Mouse (Mus musculus) MEL (cell line): ENCODE results near the gene Sde2. TPM values are rescaled to one million over a fixed set of nuclear protein-coding genes. Genes with fewer than 3 reads are reported as not detected.
A peak's percentile ranks its signal among the peaks of the same experiment; 100 is the strongest.

Experiments
- DNase-seq: peaks from one replicate; pipeline ENCODE4 v3.0.0; 2011; ENCODE audit warnings: low read depth, low spot score
- H3K27ac ChIP-seq: 2 replicates; pipeline ENCODE4 v1.5.1; 2012; ENCODE audit warnings: low read depth, mild to moderate bottlenecking, control low read depth, low read length, moderate library complexity; ENCODE audit not compliant: control insufficient read depth
- H3K27me3 ChIP-seq, 2 experiments: fragments of 150-350 bp in 1 of 2; sonication (generic) in 1 of 2; 2 replicates each; pipeline ENCODE4 v1.6.1; 2012; ENCODE audit warnings: low read length in 2 of 2, mild to moderate bottlenecking in 2 of 2, improper control_type of control experiment in 1 of 2, moderate library complexity in 1 of 2; ENCODE audit not compliant: insufficient read depth in 2 of 2, control insufficient read depth in 1 of 2
- H3K36me3 ChIP-seq, 2 experiments: 2 replicates each; pipeline ENCODE4 v1.6.1; 2012 to 2014; ENCODE audit warnings: low read length in 2 of 2, improper control_type of control experiment in 1 of 2, inconsistent platforms in 1 of 2, mild to moderate bottlenecking in 1 of 2; ENCODE audit not compliant: insufficient read depth in 2 of 2, control insufficient read depth in 1 of 2
- H3K4me1 ChIP-seq, 2 experiments: fragments of 150-350 bp in 1 of 2; sonication (generic) in 1 of 2; 2 replicates each; pipeline ENCODE4 v1.6.1; 2012; ENCODE audit warnings: low read length in 2 of 2, improper control_type of control experiment in 1 of 2, mild to moderate bottlenecking in 1 of 2; ENCODE audit not compliant: insufficient read depth in 2 of 2, control insufficient read depth in 1 of 2
- H3K4me3 ChIP-seq, 2 experiments: fragments of 150-350 bp in 1 of 2; sonication (generic) in 1 of 2; 2 replicates each; pipeline ENCODE4 v1.5.1; 2012; ENCODE audit warnings: low read depth in 2 of 2, low read length in 2 of 2, mild to moderate bottlenecking in 2 of 2, moderate library complexity in 2 of 2, control low read depth in 1 of 2, improper control_type of control experiment in 1 of 2; ENCODE audit not compliant: control insufficient read depth in 1 of 2, insufficient read depth in 1 of 2
- H3K79me2 ChIP-seq: 2 replicates; pipeline ENCODE4 v1.6.1; 2012; ENCODE audit warnings: mild to moderate bottlenecking, low read length, moderate library complexity; ENCODE audit not compliant: control insufficient read depth, poor library complexity, insufficient read depth
- H3K9ac ChIP-seq: 2 replicates; pipeline ENCODE4 v1.6.1; 2012; ENCODE audit warnings: low read depth, mild to moderate bottlenecking, control low read depth, low read length, moderate library complexity; ENCODE audit not compliant: control insufficient read depth, poor library complexity, severe bottlenecking
- H3K9me3 ChIP-seq: fragments of 150-350 bp; sonication (generic); replicated peaks from 2 replicates; pipeline ENCODE4 v1.6.1; 2012; ENCODE audit warnings: mild to moderate bottlenecking, low read length, improper control_type of control experiment, moderate library complexity; ENCODE audit not compliant: insufficient read depth
- BHLHE40 ChIP-seq: IDR thresholded peaks from 2 replicates; pipeline ENCODE4 v1.6.1; 2012; ENCODE audit warnings: low read depth, mild to moderate bottlenecking, inconsistent platforms, low read length, improper control_type of control experiment, borderline replicate concordance
- CHD1 ChIP-seq: IDR thresholded peaks from 2 replicates; pipeline ENCODE4 v1.6.1; 2012; ENCODE audit warnings: low read depth, mild to moderate bottlenecking, inconsistent platforms, low read length, improper control_type of control experiment
- CHD2 ChIP-seq: IDR thresholded peaks from 2 replicates; pipeline ENCODE4 v1.6.1; 2011; ENCODE audit warnings: low read length, improper control_type of control experiment
- CTCF ChIP-seq, 3 experiments: IDR thresholded peaks in 2 of 3; conservative IDR thresholded peaks in 1 of 3; 2 replicates each; pipeline ENCODE4 v1.5.1; 2011 to 2012; ENCODE audit warnings: low read length in 3 of 3, low read depth in 2 of 3, mild to moderate bottlenecking in 2 of 3, improper control_type of control experiment in 1 of 3, inconsistent platforms in 1 of 3, mixed read lengths in 1 of 3, moderate library complexity in 1 of 3; ENCODE audit not compliant: control insufficient read depth in 1 of 3, insufficient read depth in 1 of 3, poor library complexity in 1 of 3, severe bottlenecking in 1 of 3
- E2F4 ChIP-seq: IDR thresholded peaks from 2 replicates; pipeline ENCODE4 v1.6.1; 2011; ENCODE audit warnings: low read depth, low read length, improper control_type of control experiment, borderline replicate concordance
- ELF1 ChIP-seq: IDR thresholded peaks from 2 replicates; pipeline ENCODE4 v1.6.1; 2014; ENCODE audit warnings: low read depth, mild to moderate bottlenecking, inconsistent platforms, low read length, improper control_type of control experiment, moderate library complexity
- EP300 ChIP-seq, 2 experiments: IDR thresholded peaks; 2 replicates each; pipeline ENCODE4 v1.6.1; 2011; ENCODE audit warnings: improper control_type of control experiment in 2 of 2, low read length in 2 of 2, low read depth in 1 of 2, mild to moderate bottlenecking in 1 of 2
- ETS1 ChIP-seq: IDR thresholded peaks from 2 replicates; pipeline ENCODE4 v1.6.1; 2012; ENCODE audit warnings: low read depth, mild to moderate bottlenecking, inconsistent platforms, low read length, improper control_type of control experiment, moderate library complexity
- GABPA ChIP-seq: IDR thresholded peaks from 2 replicates; pipeline ENCODE4 v1.6.1; 2012; ENCODE audit warnings: low read depth, mild to moderate bottlenecking, inconsistent platforms, low read length, improper control_type of control experiment, moderate library complexity
- GATA1 ChIP-seq: IDR thresholded peaks from 2 replicates; pipeline ENCODE4 v1.6.1; 2011; ENCODE audit warnings: low read depth, low read length, improper control_type of control experiment
- HCFC1 ChIP-seq: IDR thresholded peaks from 2 replicates; pipeline ENCODE4 v1.6.1; 2012; ENCODE audit warnings: low read depth, mild to moderate bottlenecking, inconsistent platforms, low read length, improper control_type of control experiment, moderate library complexity
- JUND ChIP-seq: IDR thresholded peaks from 2 replicates; pipeline ENCODE4 v1.6.1; 2011; ENCODE audit warnings: low read depth, mild to moderate bottlenecking, improper control_type of control experiment, low read length
- KAT2A ChIP-seq: conservative IDR thresholded peaks from 2 replicates; pipeline ENCODE4 v1.6.1; 2012; ENCODE audit warnings: low read depth, low read length, improper control_type of control experiment, inconsistent platforms
- MAX ChIP-seq: IDR thresholded peaks from 2 replicates; pipeline ENCODE4 v1.6.1; 2011; ENCODE audit warnings: low read length, improper control_type of control experiment
- MAZ ChIP-seq: IDR thresholded peaks from 2 replicates; pipeline ENCODE4 v1.6.1; 2012; ENCODE audit warnings: low read depth, mild to moderate bottlenecking, inconsistent platforms, low read length, improper control_type of control experiment
- MYB ChIP-seq: IDR thresholded peaks from 2 replicates; pipeline ENCODE4 v1.6.1; 2011; ENCODE audit warnings: mild to moderate bottlenecking, low read depth, low read length, improper control_type of control experiment
- MYC ChIP-seq: IDR thresholded peaks from 2 replicates; pipeline ENCODE4 v1.6.1; 2011; ENCODE audit warnings: low read depth, mild to moderate bottlenecking, low read length, improper control_type of control experiment, moderate library complexity
- NELFE ChIP-seq: IDR thresholded peaks from 2 replicates; pipeline ENCODE4 v1.6.1; 2011; ENCODE audit warnings: low read depth, low read length, improper control_type of control experiment
- POLR2AphosphoS2 ChIP-seq: IDR thresholded peaks from 2 replicates; pipeline ENCODE4 v1.6.1; 2011; ENCODE audit warnings: low read length, improper control_type of control experiment
- POLR2AphosphoS5 ChIP-seq: IDR thresholded peaks from 2 replicates; pipeline ENCODE4 v1.6.1; 2012; ENCODE audit warnings: low read depth, borderline replicate concordance, mild to moderate bottlenecking, inconsistent platforms, low read length, moderate library complexity, mixed read lengths
- RAD21 ChIP-seq: IDR thresholded peaks from 2 replicates; pipeline ENCODE4 v1.6.1; 2011; ENCODE audit warnings: mild to moderate bottlenecking, low read depth, low read length, improper control_type of control experiment
- RCOR1 ChIP-seq: IDR thresholded peaks from 2 replicates; pipeline ENCODE4 v1.6.1; 2012; ENCODE audit warnings: low read depth, mild to moderate bottlenecking, inconsistent platforms, low read length, improper control_type of control experiment
- SIN3A ChIP-seq: IDR thresholded peaks from 2 replicates; pipeline ENCODE4 v1.6.1; 2012; ENCODE audit warnings: low read length, improper control_type of control experiment, inconsistent platforms
- SMC3 ChIP-seq: IDR thresholded peaks from 2 replicates; pipeline ENCODE4 v1.6.1; 2011; ENCODE audit warnings: low read depth, low read length, improper control_type of control experiment
- TAL1 ChIP-seq: IDR thresholded peaks from 2 replicates; pipeline ENCODE4 v1.6.1; 2012; ENCODE audit warnings: mild to moderate bottlenecking, inconsistent platforms, low read length, moderate library complexity, mixed read lengths
- TBP ChIP-seq: IDR thresholded peaks from 2 replicates; pipeline ENCODE4 v1.8.0; 2011; ENCODE audit warnings: low read depth, low read length, improper control_type of control experiment
- TCF12 ChIP-seq: IDR thresholded peaks from 2 replicates; pipeline ENCODE4 v1.6.1; 2014; ENCODE audit warnings: low read depth, mild to moderate bottlenecking, inconsistent platforms, low read length, improper control_type of control experiment, moderate library complexity
- USF1 ChIP-seq: IDR thresholded peaks from 2 replicates; pipeline ENCODE4 v1.6.1; 2014; ENCODE audit warnings: low read depth, mild to moderate bottlenecking, inconsistent platforms, low read length, improper control_type of control experiment, moderate library complexity
- ZC3H11A ChIP-seq: IDR thresholded peaks from 2 replicates; pipeline ENCODE4 v1.6.1; 2012; ENCODE audit warnings: low read depth, mild to moderate bottlenecking, inconsistent platforms, low read length, improper control_type of control experiment
- ZKSCAN1 ChIP-seq: IDR thresholded peaks from 2 replicates; pipeline ENCODE4 v1.6.1; 2012; ENCODE audit warnings: low read depth, mild to moderate bottlenecking, inconsistent platforms, low read length, improper control_type of control experiment, moderate library complexity
- ZMIZ1 ChIP-seq: IDR thresholded peaks from 2 replicates; pipeline ENCODE4 v1.6.1; 2012; ENCODE audit warnings: low read depth, mild to moderate bottlenecking, inconsistent platforms, low read length, improper control_type of control experiment, moderate library complexity
- ZNF384 ChIP-seq: IDR thresholded peaks from 2 replicates; pipeline ENCODE4 v1.6.1; 2012; ENCODE audit warnings: low read depth, mild to moderate bottlenecking, inconsistent platforms, low read length, improper control_type of control experiment
- polyA plus RNA-seq, 2 experiments: library from polyadenylated mRNA; stranded (reverse) in 1 of 2; unstranded in 1 of 2; fragments of >175 nt in 1 of 2; fragments of >200 nt in 1 of 2; gene quantifications; 2 replicates each; pipeline versions ENCODE4 v1.2.1 to v1.2.4; 2012; ENCODE audit warnings: low replicate concordance in 2 of 2, low read depth in 1 of 2; ENCODE audit not compliant: insufficient read length in 2 of 2, insufficient read depth in 1 of 2, missing spikeins in 1 of 2
- total RNA-seq: library from RNA; depleted of rRNA; stranded (reverse); fragments of 300-350 nt; gene quantifications from 2 replicates; pipeline ENCODE4 v1.2.3, GENCODE M21; 2012

Gene Sde2
- total and polyA plus RNA-seq, 3 experiments = 35.5 to 48.0 TPM; not detected in 1

DNA sequence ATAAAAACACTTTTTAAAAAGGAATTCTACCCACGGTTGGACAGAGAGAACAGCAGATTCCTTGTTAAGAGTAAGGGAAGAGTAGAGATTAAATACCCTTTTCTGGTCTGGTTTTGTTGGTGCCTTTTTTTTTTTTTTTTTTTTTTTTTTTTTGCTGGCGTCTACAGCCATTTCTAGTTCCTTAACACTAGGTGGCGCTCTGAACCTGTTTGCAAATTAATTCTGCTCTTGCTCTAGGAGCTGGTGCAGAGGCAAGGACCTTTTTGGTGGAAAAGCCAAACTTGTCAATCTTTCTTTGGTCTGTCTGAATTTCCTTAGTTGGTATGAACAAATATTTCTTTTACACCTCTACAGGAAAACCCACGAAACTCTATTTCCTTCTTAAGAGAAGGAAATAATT is 50.2 kb downstream of the Sde2 start:
- Histone ChIP-seq H3K27me3 (no peaks in the 10 kb centered on the region), H3K9me3 (no peaks in the 10 kb centered on the region), H3K27ac (no peak overlapping the region), H3K4me3 (no peak overlapping the region), H3K36me3 (peaks cover 0 to 28% of the 10 kb centered on the region in 2 experiments; a peak in 2 of 4 replicates), H3K79me2 (peaks cover 19% of the 10 kb centered on the region), H3K9ac (no peak overlapping the region), H3K4me1 (peaks cover 2 to 25% of the 10 kb centered on the region in 2 experiments)
- peak; percentile 80 for DNase-seq
- TF ChIP-seq CHD2 (no peak), CHD1 (no peak), TBP (no peak), TCF12 (no peak), CTCF (IDR thresholded peaks at IDR 0.05 in 2 of 3, conservative IDR thresholded peaks at IDR 0.05 in 1 of 3; ENCODE audit: control insufficient read depth in 1 of 3, insufficient read depth in 1 of 3, low read depth in 2 of 3, low read length in 3 of 3, poor library complexity in 1 of 3, severe bottlenecking in 1 of 3) (peak; percentile 39 to 83 (median 53); a peak in 5 of 6 replicates), MYB (no peak), EP300 (IDR thresholded peaks at IDR 0.05; ENCODE audit: low read depth in 1 of 2, low read length in 2 of 2) (no peak), SMC3 (peak; percentile 75), E2F4 (no peak), JUND (no peak), MAZ (no peak), NELFE (no peak), POLR2AphosphoS2 (no peak), ETS1 (0 out of 2 replicates have a peak, but pooled peaks have one; percentile 10), KAT2A (no peak), TAL1 (no peak), SIN3A (no peak; the same call in 1 of the 2 replicates), ZKSCAN1 (peak; percentile 92; the same call in 1 of the 2 replicates), POLR2AphosphoS5 (no peak), GATA1 (no peak), MAX (no peak), ZMIZ1 (no peak), USF1 (no peak), RAD21 (peak; percentile 90), HCFC1 (peak; percentile 59), MYC (peak; percentile 69; the same call in 1 of the 2 replicates), GABPA (no peak), BHLHE40 (no peak), ZNF384 (peak; percentile 100), ZC3H11A (peak; percentile 89), RCOR1 (no peak), ELF1 (no peak)
